In genomic region chr2:181471246-181471645, GRCm38 (mm10) we compare ENCODE assay signal across 10 mouse cellular contexts. TPM values are rescaled to one million over a fixed set of nuclear protein-coding genes. Genes with fewer than 3 reads are reported as not detected.
A peak's percentile ranks its signal among the peaks of the same experiment; 100 is the strongest.
DNase-seq lines count a peak whose midpoint lies in the region; ATAC-seq and TF ChIP-seq lines count a peak whose summit lies in the region.
"Had no signal": no experiment of that assay in that cellular context is flagged by ENCODE, and none has a peak within 500 bp of the region (broad histone marks: within the 10 kb centered on the region; RNA-seq: fewer than 3 reads in every experiment).

No protein-coding gene starts in this region.

- no peaks in the 10 kb centered on the region for H3K27me3 ChIP-seq in embryonic facial prominence, embryonic 14.5 days (replicated peaks; ENCODE audit: control insufficient read depth, insufficient read depth, low read length)
- no peaks in the 10 kb centered on the region for H3K27me3 ChIP-seq in embryonic facial prominence, embryonic 10.5 days (replicated peaks; ENCODE audit: low read depth, poor library complexity, severe bottlenecking)
- H3K27me3 ChIP-seq in myocyte (ENCODE audit: control insufficient read depth, insufficient read depth, insufficient read length), result peaks cover 4% of the 10 kb centered on the region
- H3K27me3 ChIP-seq in midbrain, embryonic 10.5 days (ENCODE audit: low read depth, poor library complexity, severe bottlenecking), result no peaks in the 10 kb centered on the region
- H3K27me3 ChIP-seq: embryonic facial prominence, embryonic 12.5 days had no signal

- TF ChIP-seq POLR2A in myocyte (IDR thresholded peaks at IDR 0.05; ENCODE audit: insufficient read length, low read depth), result peak; percentile 45

- 47% methylated on average over 5 of the region's 5 CpGs for WGBS in embryonic facial prominence, embryonic 14.5 days
- 58% methylated on average over 5 of the region's 5 CpGs for WGBS in embryonic facial prominence, embryonic 10.5 days
- WGBS in midbrain, embryonic 10.5 days, result 71% methylated on average over 5 of the region's 5 CpGs

- no peak overlapping the region for H3ac ChIP-seq in myocyte (ENCODE audit: control insufficient read depth, insufficient read length)

- DNase-seq in embryonic facial prominence, embryonic 14.5 days (ENCODE audit: low spot score), result no peak
- no peak for DNase-seq in embryonic facial prominence, embryonic 10.5 days (ENCODE audit: low spot score)
- DNase-seq in heart, adult 9 months (ENCODE audit: low spot score in 2 of 2), result peak; percentile 83 to 89
- peak; percentile 72 for DNase-seq in kidney, postnatal 14 days
- no peak for DNase-seq in layer of hippocampus, adult 18-20 months (ENCODE audit: low spot score in 2 of 2)
- DNase-seq in midbrain, embryonic 10.5 days (ENCODE audit: low spot score), result no peak
- DNase-seq in frontal cortex, adult 2 months (ENCODE audit: extremely low spot score in 1 of 2, low spot score in 1 of 2), result no peak

- 0 out of 2 replicates have a peak, but pooled peaks have one; percentile 41 for ATAC-seq in embryonic facial prominence, embryonic 14.5 days (ENCODE audit: low read depth)

- no peak overlapping the region for H3K4me2 ChIP-seq in embryonic facial prominence, embryonic 14.5 days (ENCODE audit: low read depth, low read length)
- H3K4me2 ChIP-seq in myocyte (ENCODE audit: low read depth), result peak overlapping the region; percentile 35
- H3K4me2 ChIP-seq: embryonic facial prominence, embryonic 12.5 days had no signal

- H3K79me2 ChIP-seq in myocyte (ENCODE audit: control insufficient read depth, insufficient read depth), result no peaks in the 10 kb centered on the region

- H3K9ac ChIP-seq in embryonic facial prominence, embryonic 14.5 days (ENCODE audit: low read depth, low read length), result no peak overlapping the region
- H3K9ac ChIP-seq: embryonic facial prominence, embryonic 12.5 days; liver, embryonic 14.5 days had no signal

- H3K36me3 ChIP-seq in embryonic facial prominence, embryonic 14.5 days (ENCODE audit: control insufficient read depth, insufficient read depth, low read length), result no peaks in the 10 kb centered on the region
- H3K36me3 ChIP-seq in embryonic facial prominence, embryonic 10.5 days (replicated peaks), result no peaks in the 10 kb centered on the region
- no peaks in the 10 kb centered on the region for H3K36me3 ChIP-seq in myocyte (ENCODE audit: control insufficient read depth, insufficient read depth)
- no peaks in the 10 kb centered on the region for H3K36me3 ChIP-seq in midbrain, embryonic 10.5 days
- H3K36me3 ChIP-seq: embryonic facial prominence, embryonic 12.5 days had no signal

- H3K4me1 ChIP-seq in embryonic facial prominence, embryonic 14.5 days (ENCODE audit: control insufficient read depth, insufficient read depth, low read length), result no peaks in the 10 kb centered on the region
- 0 out of 2 replicates have a peak, but pooled peaks cover 4% of the 10 kb centered on the region for H3K4me1 ChIP-seq in embryonic facial prominence, embryonic 10.5 days
- no peaks in the 10 kb centered on the region for H3K4me1 ChIP-seq in midbrain, embryonic 10.5 days
- H3K4me1 ChIP-seq: embryonic facial prominence, embryonic 12.5 days had no signal

- no peak overlapping the region for H3K4me3 ChIP-seq in embryonic facial prominence, embryonic 14.5 days (ENCODE audit: low read depth, low read length)
- H3K4me3 ChIP-seq in embryonic facial prominence, embryonic 10.5 days, result no peak overlapping the region
- no peak overlapping the region for H3K4me3 ChIP-seq in myocyte
- no peak overlapping the region for H3K4me3 ChIP-seq in midbrain, embryonic 10.5 days
- H3K4me3 ChIP-seq: embryonic facial prominence, embryonic 12.5 days had no signal

- H3K27ac ChIP-seq in embryonic facial prominence, embryonic 14.5 days (replicated peaks; ENCODE audit: low read depth, low read length), result no peak overlapping the region
- no peak overlapping the region; the same call in 1 of the 2 replicates for H3K27ac ChIP-seq in embryonic facial prominence, embryonic 10.5 days (replicated peaks)
- H3K27ac ChIP-seq in midbrain, embryonic 10.5 days (replicated peaks), result no peak overlapping the region; the same call in 1 of the 2 replicates
- H3K27ac ChIP-seq: embryonic facial prominence, embryonic 12.5 days; liver, embryonic 14.5 days had no signal

- no peaks in the 10 kb centered on the region for H3K9me3 ChIP-seq in embryonic facial prominence, embryonic 14.5 days (ENCODE audit: control insufficient read depth, low read length)
- no peaks in the 10 kb centered on the region for H3K9me3 ChIP-seq in embryonic facial prominence, embryonic 10.5 days
- H3K9me3 ChIP-seq in midbrain, embryonic 10.5 days (replicated peaks), result no peaks in the 10 kb centered on the region
- H3K9me3 ChIP-seq: embryonic facial prominence, embryonic 12.5 days had no signal

TF ChIP-seq in myocyte, 11 proteins besides CTCF, POLR2A, EP300 and RAD21:
- no peak for TF ChIP-seq CEBPB (IDR thresholded peaks at IDR 0.05; ENCODE audit: insufficient read depth, poor library complexity, severe bottlenecking)
- no peak for TF ChIP-seq TCF12 (IDR thresholded peaks at IDR 0.05; ENCODE audit: insufficient read depth, poor library complexity, severe bottlenecking)
- peak in 1 of 3 experiments; percentile 10 for TF ChIP-seq MYOD1 (IDR thresholded peaks at IDR 0.05; ENCODE audit: control insufficient read depth in 1 of 3, insufficient read length in 2 of 3, low read depth in 2 of 3)
- no peak for TF ChIP-seq TCF3 (IDR thresholded peaks at IDR 0.05; ENCODE audit: insufficient read length, low read depth)
- peak in 1 of 3 experiments; percentile 14 for TF ChIP-seq MYOG (IDR thresholded peaks at IDR 0.05; ENCODE audit: control insufficient read depth in 1 of 3, insufficient read depth in 1 of 3, insufficient read length in 2 of 3, low read depth in 2 of 3)

RNA-seq across cellular contexts. Expression of gene Zbtb46, which starts 12.0 kb away (rescaled TPM):
- 5.7 and 5.9 TPM in 2 replicates for polyA plus RNA-seq in embryonic facial prominence, embryonic 14.5 days (2014; fragmentation: Nextera tagmentation; extraction: Ambion mirVana)
- polyA plus RNA-seq in embryonic facial prominence, embryonic 10.5 days (2016; fragmentation: Nextera tagmentation; extraction: Ambion mirVana), result 16.4 and 20.1 TPM in 2 replicates
- 1.3 TPM for polyA plus RNA-seq in myocyte (2012; fragmentation: generic; extraction: Trizol)
- 1 to 10 TPM; 8.0 to 8.4 TPM for total RNA-seq in layer of hippocampus, adult 18-20 months (2021)
- polyA plus RNA-seq in midbrain, embryonic 10.5 days (2016; fragmentation: Nextera tagmentation; extraction: Ambion mirVana), result 16.8 and 19.0 TPM in 2 replicates
- polyA plus RNA-seq in frontal cortex, adult 2 months (2012; rRNA removed), result 6.6 and 6.9 TPM in 2 replicates

RNA-seq across cellular contexts. Expression of gene Abhd16b, which starts 21.8 kb away (rescaled TPM):
- 0.21 and 0.22 TPM in 2 replicates for polyA plus RNA-seq in embryonic facial prominence, embryonic 14.5 days (2014; fragmentation: Nextera tagmentation; extraction: Ambion mirVana)
- polyA plus RNA-seq in embryonic facial prominence, embryonic 10.5 days (2016; fragmentation: Nextera tagmentation; extraction: Ambion mirVana), result 0.11 and 0.16 TPM in 2 replicates
- 0.06 TPM for polyA plus RNA-seq in myocyte (2012; fragmentation: generic; extraction: Trizol)
- total RNA-seq in layer of hippocampus, adult 18-20 months (2021), result not detected
- polyA plus RNA-seq in midbrain, embryonic 10.5 days (2016; fragmentation: Nextera tagmentation; extraction: Ambion mirVana), result 0.07 TPM in 1 of 2 replicates, not detected in the other
- polyA plus RNA-seq in frontal cortex, adult 2 months (2012; rRNA removed), result not detected in 2 replicates

RNA-seq across cellular contexts. Expression of gene Tpd52l2, which starts 25.7 kb away (rescaled TPM):
- 159 and 164 TPM in 2 replicates for polyA plus RNA-seq in embryonic facial prominence, embryonic 14.5 days (2014; fragmentation: Nextera tagmentation; extraction: Ambion mirVana)
- polyA plus RNA-seq in embryonic facial prominence, embryonic 10.5 days (2016; fragmentation: Nextera tagmentation; extraction: Ambion mirVana), result 173 and 174 TPM in 2 replicates
- 108 TPM for polyA plus RNA-seq in myocyte (2012; fragmentation: generic; extraction: Trizol)
- total RNA-seq in layer of hippocampus, adult 18-20 months (2021), result 10 to 100 TPM; 71.5 to 78.4 TPM
- polyA plus RNA-seq in midbrain, embryonic 10.5 days (2016; fragmentation: Nextera tagmentation; extraction: Ambion mirVana), result 164 and 167 TPM in 2 replicates
- polyA plus RNA-seq in frontal cortex, adult 2 months (2012; rRNA removed), result 115 and 118 TPM in 2 replicates

RNA-seq across cellular contexts. Expression of gene Dnajc5, which starts 49.0 kb away (rescaled TPM):
- 80.4 and 84.2 TPM in 2 replicates for polyA plus RNA-seq in embryonic facial prominence, embryonic 14.5 days (2014; fragmentation: Nextera tagmentation; extraction: Ambion mirVana)
- polyA plus RNA-seq in embryonic facial prominence, embryonic 10.5 days (2016; fragmentation: Nextera tagmentation; extraction: Ambion mirVana), result 93.3 and 93.4 TPM in 2 replicates
- 67.7 TPM for polyA plus RNA-seq in myocyte (2012; fragmentation: generic; extraction: Trizol)
- 100 to 1,000 TPM; 274 to 282 TPM for total RNA-seq in layer of hippocampus, adult 18-20 months (2021)
- polyA plus RNA-seq in midbrain, embryonic 10.5 days (2016; fragmentation: Nextera tagmentation; extraction: Ambion mirVana), result 95.6 and 110 TPM in 2 replicates
- 139 and 171 TPM in 2 replicates for polyA plus RNA-seq in frontal cortex, adult 2 months (2012; rRNA removed)

Comparison
In these comparisons a context has a peak if more than half of its experiments do, and no peak if none do; other contexts are left out.
1. DNase-seq: peak in heart, adult 9 months (2 of 2) and kidney, postnatal 14 days (single experiment); none in embryonic facial prominence, embryonic 14.5 days (single experiment), embryonic facial prominence, embryonic 10.5 days (single experiment), layer of hippocampus, adult 18-20 months (0 of 2), midbrain, embryonic 10.5 days (single experiment) and frontal cortex, adult 2 months (0 of 2).